ENCODE assay signal across 8 mouse cellular contexts in the genomic region with DNA sequence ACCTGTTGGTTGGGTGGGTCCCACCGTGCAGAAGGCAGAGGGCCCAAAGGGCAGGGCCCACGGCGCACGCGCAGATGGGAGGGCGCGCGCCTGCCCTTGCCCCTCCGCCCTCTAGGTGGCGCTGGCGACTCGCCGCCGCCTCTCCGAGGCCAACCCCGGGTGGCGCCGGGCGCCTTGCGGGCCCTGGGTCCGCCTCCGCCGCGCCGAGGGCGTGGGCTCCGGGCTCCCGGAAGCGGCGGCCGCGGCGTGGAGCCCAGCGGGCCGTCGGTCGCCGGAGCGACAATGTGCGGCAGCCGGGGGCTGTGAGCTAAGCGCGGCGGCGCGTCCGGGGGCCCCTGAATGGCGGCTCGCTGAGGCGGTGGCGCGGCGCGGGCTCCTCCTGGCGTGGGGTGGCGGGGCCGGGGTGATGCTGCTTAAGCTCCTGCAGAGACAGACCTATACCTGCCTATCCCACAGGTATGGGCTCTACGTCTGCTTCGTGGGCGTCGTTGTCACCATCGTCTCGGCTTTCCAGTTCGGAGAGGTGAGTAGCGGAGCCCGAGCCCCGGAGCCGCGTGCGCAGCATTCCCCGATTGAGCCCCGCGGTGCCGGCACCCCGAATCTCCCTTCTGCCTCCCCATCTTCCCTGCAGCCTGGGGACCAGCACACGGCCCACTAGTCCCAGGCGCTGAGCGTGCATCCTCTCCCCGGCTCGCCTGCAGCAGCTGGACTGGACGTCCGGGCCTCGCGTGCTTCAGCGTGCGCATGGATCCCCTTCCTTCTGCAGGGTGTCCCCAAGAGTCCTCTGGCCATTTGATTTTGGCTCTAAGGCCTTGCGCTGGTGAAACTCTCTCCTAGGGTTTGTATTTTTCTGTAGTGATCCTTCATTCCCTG. TPM values are rescaled to one million over a fixed set of nuclear protein-coding genes. Genes with fewer than 3 reads are reported as not detected.
DNase-seq lines count a peak whose midpoint lies in the region; ATAC-seq and TF ChIP-seq lines count a peak whose summit lies in the region.

TSS of gene Dram1 (minus strand) at position 68 of the 873 bp plus-strand sequence.
TSS of gene Gnptab (plus strand) at position 120 of the 873 bp plus-strand sequence.

- H3K27ac ChIP-seq in hindbrain, embryonic 14.5 days: peak within 1 kb of the TSS; percentile 85

- peak; percentile 89 for ATAC-seq in Patski
- ATAC-seq in hindbrain, embryonic 14.5 days (ENCODE audit: low FRiP score): peak; percentile 89

- peak within 1 kb of the TSS; percentile 58 for H3K4me2 ChIP-seq in hindbrain, embryonic 14.5 days (replicated peaks)

- no peaks in the 10 kb centered on the region for H3K36me3 ChIP-seq in hindbrain, embryonic 14.5 days (replicated peaks; ENCODE audit: control insufficient read depth, insufficient read depth)

- CTCF ChIA-PET in Patski (lab: Charles Lee): interaction anchor here (0.6 to 2.6 kb wide), 15 partner anchors 11 to 97 kb away, joined by 3 to 12 read pairs (median 4); no protein-coding TSS in a partner anchor

- in situ Hi-C loops in Patski (cut with MboI; ENCODE audit: low pct_unique_long_range_greater_than_20kb): loop anchor here (5.0 to 10.0 kb wide), 2 partner anchors 296 to 348 kb away; no protein-coding TSS in a partner anchor

- peak; percentile 99 for TF ChIP-seq CTCF in Patski (IDR thresholded peaks at IDR 0.05)

- POLR2A ChIA-PET in Patski (lab: Charles Lee): interaction anchor here (0.8 kb wide), 1 partner anchor 47 kb away, joined by 3 read pairs; no protein-coding TSS in a partner anchor

- H3K9ac ChIP-seq in hindbrain, embryonic 14.5 days: peak within 1 kb of the TSS; percentile 83

- H3K27me3 ChIP-seq in Patski: no peaks in the 10 kb centered on the region
- no peaks in the 10 kb centered on the region for H3K27me3 ChIP-seq in hindbrain, embryonic 14.5 days (ENCODE audit: control insufficient read depth, insufficient read depth, low read length)

- peak within 1 kb of the TSS; percentile 77 for H3K4me3 ChIP-seq in hindbrain, embryonic 14.5 days (replicated peaks; ENCODE audit: low read length)

- no peaks in the 10 kb centered on the region for H3K9me3 ChIP-seq in hindbrain, embryonic 14.5 days (ENCODE audit: control insufficient read depth, low read length)

- H3K4me1 ChIP-seq in hindbrain, embryonic 14.5 days (replicated peaks; ENCODE audit: control insufficient read depth, insufficient read depth, low read length): peaks cover 18% of the 10 kb centered on the region

- WGBS in hindbrain, embryonic 14.5 days: under 1% methylated on average over 80 of the region's 87 CpGs

- DNase-seq in Patski (ENCODE audit: low read depth, low spot score): no peak
- peak; percentile 90 to 96 for DNase-seq in cerebellum, postnatal 14 days
- DNase-seq in frontal cortex, postnatal 36 days (ENCODE audit: low spot score in 2 of 2): peak; percentile 87 to 89
- DNase-seq in hindbrain, embryonic 14.5 days (ENCODE audit: low spot score): peak; percentile 87
- DNase-seq in layer of hippocampus, postnatal 36 days: peak; percentile 88 to 90
- DNase-seq in lung, postnatal 25 days (ENCODE audit: low spot score): peak; percentile 85
- peak; percentile 68 for DNase-seq in retina, adult 2 months (ENCODE audit: low read depth, low spot score)
- DNase-seq in thymus, postnatal 25 days: peak; percentile 94

RNA-seq across cellular contexts. Expression of gene Dram1, which starts in this region (rescaled TPM):
- polyA plus RNA-seq in Patski (2021): 2.7 TPM
- polyA plus RNA-seq in hindbrain, embryonic 14.5 days (2014; fragmentation: Nextera tagmentation; extraction: Ambion mirVana): 0.44 and 0.82 TPM in 2 replicates
- total RNA-seq in layer of hippocampus, postnatal 36 days (2021): 1 to 10 TPM; 1.2 to 1.5 TPM

RNA-seq across cellular contexts. Expression of gene Gnptab, which starts in this region (rescaled TPM):
- polyA plus RNA-seq in Patski (2021): 26.3 TPM
- polyA plus RNA-seq in hindbrain, embryonic 14.5 days (2014; fragmentation: Nextera tagmentation; extraction: Ambion mirVana): 23.8 TPM in 2 replicates
- 10 to 100 TPM; 71.5 to 80.8 TPM for total RNA-seq in layer of hippocampus, postnatal 36 days (2021)
